Mouse (Mus musculus) hindbrain, embryonic 10.5 days (tissue): ENCODE results near the gene Leng8. TPM values are rescaled to one million over a fixed set of nuclear protein-coding genes. Genes with fewer than 3 reads are reported as not detected.
A peak's percentile ranks its signal among the peaks of the same experiment; 100 is the strongest.

Source experiments
- DNase-seq: peaks from one replicate; pipeline ENCODE4 v3.0.0-alpha.2; 2017; ENCODE audit warnings: low spot score
- H3K27ac ChIP-seq: fragments of 300-500 bp; sonication (generic); 2 replicates; pipeline ENCODE4 v1.5.1; 2016; ENCODE audit warnings: mild to moderate bottlenecking, moderate library complexity
- H3K27me3 ChIP-seq: fragments of 300-500 bp; sonication (generic); 2 replicates; pipeline ENCODE4 v1.6.1; 2016; ENCODE audit warnings: mild to moderate bottlenecking; ENCODE audit not compliant: poor library complexity, insufficient read depth, severe bottlenecking
- H3K36me3 ChIP-seq: fragments of 300-500 bp; sonication (generic); 2 replicates; pipeline ENCODE4 v1.6.1; 2016; ENCODE audit warnings: mild to moderate bottlenecking, moderate library complexity
- H3K4me1 ChIP-seq: fragments of 300-500 bp; sonication (generic); replicated peaks from 2 replicates; pipeline ENCODE4 v1.6.1; 2016; ENCODE audit warnings: mild to moderate bottlenecking
- H3K4me3 ChIP-seq: fragments of 300-500 bp; sonication (generic); 2 replicates; pipeline ENCODE4 v1.5.1; 2016; ENCODE audit warnings: mild to moderate bottlenecking, moderate library complexity
- H3K9me3 ChIP-seq: fragments of 300-500 bp; sonication (generic); 2 replicates; pipeline ENCODE4 v1.6.1; 2016; ENCODE audit warnings: mild to moderate bottlenecking, moderate library complexity
- WGBS: fragments of 180-500 bp; shearing (Covaris S2); methylation state at CpG from one replicate; pipeline ENCODE4 v1.1.7; 2016; 5-methylcytosine and 5-hydroxymethylcytosine counted together
- polyA plus RNA-seq: library from polyadenylated mRNA; unstranded; fragments of >200 nt; fragmentation: Nextera tagmentation; extraction: Ambion mirVana; gene quantifications from 2 replicates; pipeline ENCODE4 v1.2.1, GENCODE M21; 2016

The Leng8 gene
- polyA plus RNA-seq, 1 experiment from 2014 or later = 91.4 TPM

- H3K36me3 ChIP-seq = peaks cover 84% of the 10 kb centered on the region
- H3K9me3 ChIP-seq = no peaks in the 10 kb centered on the region
- H3K4me3 ChIP-seq = 0 out of 2 replicates have a peak overlapping the region, but pooled peaks have one; percentile 2
- H3K4me1 ChIP-seq = peaks cover 15% of the 10 kb centered on the region
- H3K27me3 ChIP-seq = peaks cover under 1% of the 10 kb centered on the region; the same call in 1 of the 2 replicates
- 95% methylated on average over 20 of the region's 20 CpGs for WGBS
- no peak for DNase-seq
- H3K27ac ChIP-seq = no peak overlapping the region
Measured at GRCm38 (mm10) chr7:4144766-4145551, 8.1 kb downstream of the Leng8 start.

DNA sequence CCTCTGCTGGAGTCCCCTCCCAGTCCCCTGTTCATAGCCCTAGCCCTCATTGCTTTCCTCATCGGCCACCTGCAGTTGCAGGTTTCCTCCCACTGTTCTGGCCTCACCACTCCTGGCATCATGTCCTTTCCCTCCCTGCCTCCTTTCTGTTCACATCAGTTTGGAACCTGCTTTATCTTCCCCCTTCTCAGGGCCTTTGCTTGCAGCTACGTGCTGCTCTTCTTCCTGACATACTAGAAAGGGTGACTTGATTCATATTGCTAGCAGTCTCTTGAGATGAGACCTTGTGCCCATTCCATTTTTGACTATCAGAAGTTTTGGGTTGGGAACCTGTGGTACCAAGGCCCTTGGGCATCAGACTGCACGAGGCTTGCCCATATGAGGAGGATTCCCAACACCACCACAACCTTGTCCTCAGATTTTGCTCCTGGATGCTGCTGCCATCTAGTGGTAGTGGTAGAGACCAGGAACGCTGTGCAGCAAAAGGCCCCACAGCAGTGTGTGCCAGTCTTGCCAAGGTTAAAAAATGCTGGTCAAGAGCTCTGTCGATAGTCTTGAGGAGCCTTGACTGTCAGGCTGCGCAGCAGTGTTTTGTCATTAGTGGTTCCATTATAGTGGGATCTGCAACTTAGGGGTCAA is 8.8 kb downstream of the Leng8 start:
- Histone ChIP-seq H3K4me1 (peaks cover 22% of the 10 kb centered on the region), H3K27me3 (peaks cover 8% of the 10 kb centered on the region), H3K9me3 (no peaks in the 10 kb centered on the region), H3K4me3 (0 out of 2 replicates have a peak overlapping the region, but pooled peaks have one; percentile 2), H3K36me3 (peaks cover 77% of the 10 kb centered on the region), H3K27ac (no peak overlapping the region)
- WGBS = 76% methylated on average over 6 of the region's 6 CpGs
- peak; percentile 56 for DNase-seq

- no peak for DNase-seq
- 94% methylated on average over 23 of the region's 23 CpGs for WGBS
- H3K36me3 ChIP-seq = peaks cover 68% of the 10 kb centered on the region
- H3K9me3 ChIP-seq = peaks cover 3% of the 10 kb centered on the region; the same call in 1 of the 2 replicates
- no peak overlapping the region for H3K4me3 ChIP-seq
- peaks cover 30% of the 10 kb centered on the region for H3K4me1 ChIP-seq
- peaks cover 16% of the 10 kb centered on the region for H3K27me3 ChIP-seq
- H3K27ac ChIP-seq = no peak overlapping the region
Measured at GRCm38 (mm10) chr7:4146241-4147180, 9.7 kb downstream of the Leng8 start.

- H3K27ac ChIP-seq = no peak overlapping the region
Measured at GRCm38 (mm10) chr7:4147371-4147770, 10.5 kb downstream of the Leng8 start.

DNA sequence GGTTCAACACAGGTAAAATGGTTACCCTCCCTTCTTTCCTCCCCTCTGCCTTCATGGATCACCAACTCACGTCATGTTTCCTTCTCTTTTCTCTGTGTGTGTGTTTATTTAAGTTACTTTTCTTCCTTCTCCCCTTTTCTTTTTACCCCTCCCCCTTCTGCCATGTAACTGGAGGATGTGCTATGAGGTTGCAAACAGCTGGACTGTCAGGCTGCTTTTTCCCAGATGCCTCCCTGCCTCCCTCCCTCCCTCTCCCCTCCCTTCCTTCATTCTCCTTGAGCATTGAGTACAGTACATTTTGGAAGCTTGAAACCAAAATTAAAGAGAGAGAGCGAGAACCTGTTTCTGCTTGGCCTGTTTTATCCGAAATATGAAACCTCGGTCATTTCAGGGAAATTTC is 11.0 kb downstream of the Leng8 start:
- H3K36me3 ChIP-seq = peaks cover 55% of the 10 kb centered on the region
- H3K4me1 ChIP-seq = peaks cover 31% of the 10 kb centered on the region
- WGBS = 86% methylated on average over 4 of the region's 4 CpGs
- H3K27ac ChIP-seq = no peak overlapping the region
- peaks cover 30% of the 10 kb centered on the region for H3K27me3 ChIP-seq
- no peak overlapping the region for H3K4me3 ChIP-seq
- DNase-seq = no peak
- peaks cover 3% of the 10 kb centered on the region; the same call in 1 of the 2 replicates for H3K9me3 ChIP-seq

More at GRCm38 (mm10) chr7:4147371-4147770, 10.5 kb downstream of the Leng8 start:
- H3K4me1 ChIP-seq = peaks cover 31% of the 10 kb centered on the region
- H3K27me3 ChIP-seq = peaks cover 25% of the 10 kb centered on the region
- H3K9me3 ChIP-seq = peaks cover 3% of the 10 kb centered on the region; the same call in 1 of the 2 replicates
- peaks cover 60% of the 10 kb centered on the region for H3K36me3 ChIP-seq
- 94% methylated on average over 20 of the region's 20 CpGs for WGBS
- no peak overlapping the region for H3K4me3 ChIP-seq
- DNase-seq = no peak

GRCm38 (mm10) chr7:4148341-4149208 is 11.7 kb downstream of the Leng8 start:
- H3K4me3 ChIP-seq = peak overlapping the region; percentile 71
- peaks cover 48% of the 10 kb centered on the region for H3K36me3 ChIP-seq
- peaks cover 37% of the 10 kb centered on the region for H3K27me3 ChIP-seq
- peaks cover 3% of the 10 kb centered on the region; the same call in 1 of the 2 replicates for H3K9me3 ChIP-seq
- H3K4me1 ChIP-seq = peaks cover 31% of the 10 kb centered on the region
- 29% methylated on average over 18 of the region's 18 CpGs for WGBS
- peak overlapping the region; percentile 86 for H3K27ac ChIP-seq
- DNase-seq = no peak

GRCm38 (mm10) chr7:4149209-4150054 is 12.6 kb downstream of the Leng8 start:
- H3K36me3 ChIP-seq = peaks cover 39% of the 10 kb centered on the region
- H3K9me3 ChIP-seq = peaks cover 3% of the 10 kb centered on the region; the same call in 1 of the 2 replicates
- WGBS = under 1% methylated on average over 64 of the region's 64 CpGs

DNA sequence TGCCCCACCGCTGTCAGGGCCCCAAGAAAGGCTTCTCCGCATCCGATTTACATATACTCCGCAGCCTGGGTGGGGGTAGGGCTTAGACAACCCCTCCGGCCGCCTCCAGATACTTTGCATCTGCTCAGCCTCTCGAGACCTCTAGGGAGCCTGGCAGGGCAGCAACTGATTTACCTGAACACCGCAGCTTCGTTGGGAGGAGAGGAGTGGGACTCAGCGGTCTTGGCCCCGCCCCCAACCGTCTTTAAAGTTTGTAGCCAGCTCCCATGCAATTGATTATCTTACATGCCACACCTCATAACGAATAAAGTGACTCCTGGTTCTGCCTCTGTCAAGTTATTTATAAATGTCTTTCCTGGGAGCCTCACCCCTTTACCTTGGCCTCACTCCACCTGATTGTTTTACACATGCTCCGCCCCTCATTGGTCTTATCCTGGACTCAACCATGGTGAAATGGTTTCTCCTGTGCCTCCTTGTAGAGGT is 13.3 kb downstream of the Leng8 start, which contains the start of gene Leng9:
Gene Leng9, minus strand, starts transcription at position 316 of the 483 bp plus-strand sequence.
- Histone ChIP-seq H3K4me1 (peaks cover 31% of the 10 kb centered on the region), H3K9me3 (peaks cover 3% of the 10 kb centered on the region; the same call in 1 of the 2 replicates), H3K36me3 (peaks cover 33% of the 10 kb centered on the region), H3K27ac (peak within 1 kb of the TSS; percentile 86), H3K27me3 (peaks cover 40% of the 10 kb centered on the region), H3K4me3 (peak within 1 kb of the TSS; percentile 71)
- 2% methylated on average over 14 of the region's 14 CpGs for WGBS
- no peak for DNase-seq

More at GRCm38 (mm10) chr7:4149209-4150054, 12.6 kb downstream of the Leng8 start:
- peak overlapping the region; percentile 71 for H3K4me3 ChIP-seq
- H3K27me3 ChIP-seq = peaks cover 40% of the 10 kb centered on the region
- DNase-seq = peak; percentile 73
- H3K27ac ChIP-seq = peak overlapping the region; percentile 86
- H3K4me1 ChIP-seq = peaks cover 31% of the 10 kb centered on the region

GRCm38 (mm10) chr7:4150811-4151221 is 14.0 kb downstream of the Leng8 start:
- Histone ChIP-seq H3K36me3 (peaks cover 25% of the 10 kb centered on the region), H3K27ac (no peak overlapping the region), H3K27me3 (peaks cover 40% of the 10 kb centered on the region), H3K9me3 (peaks cover 3% of the 10 kb centered on the region; the same call in 1 of the 2 replicates), H3K4me1 (peaks cover 31% of the 10 kb centered on the region), H3K4me3 (peak overlapping the region; percentile 71)
- 6% methylated on average over 14 of the region's 14 CpGs for WGBS
- no peak for DNase-seq

DNA sequence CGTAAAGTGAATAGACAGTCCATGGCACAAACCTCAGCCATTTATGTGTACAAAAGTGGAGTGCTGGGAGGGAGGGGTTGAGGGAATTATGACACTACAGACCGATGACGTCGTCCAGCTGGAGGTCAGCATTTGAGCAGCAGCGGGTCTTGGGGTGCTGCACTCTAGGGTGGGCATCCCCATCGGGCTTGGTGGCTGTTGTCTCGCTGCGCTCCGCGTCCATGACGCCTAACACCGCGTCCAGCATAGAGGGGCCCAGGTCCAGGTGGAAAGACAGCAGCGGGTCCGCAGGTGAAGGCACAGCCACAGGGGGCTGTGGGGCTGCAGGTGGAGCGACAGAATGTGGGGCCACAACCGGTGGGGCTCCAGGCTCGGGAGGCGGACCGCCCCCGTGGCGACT is 14.4 kb downstream of the Leng8 start:
- Histone ChIP-seq H3K36me3 (peaks cover 21% of the 10 kb centered on the region), H3K27ac (no peak overlapping the region), H3K27me3 (peaks cover 40% of the 10 kb centered on the region), H3K4me1 (peaks cover 31% of the 10 kb centered on the region), H3K9me3 (peaks cover 3% of the 10 kb centered on the region; the same call in 1 of the 2 replicates), H3K4me3 (peak overlapping the region; percentile 71)
- WGBS = 18% methylated on average over 22 of the region's 22 CpGs
- DNase-seq = no peak
